Mouse (Mus musculus): ENCODE measurements around the gene Nr3c2. TPM values are rescaled to one million over a fixed set of nuclear protein-coding genes. Genes with fewer than 3 reads are reported as not detected.
A peak's percentile ranks its signal among the peaks of the same experiment; 100 is the strongest.

Gene Nr3c2
- polyA plus RNA-seq (2015; fragmentation: Nextera tagmentation; extraction: Ambion mirVana), result 2.4 and 4.9 TPM in 2 replicates

- peak; percentile 37 for ATAC-seq (ENCODE audit: low read depth)
- H3K27ac ChIP-seq (replicated peaks), result no peak within 1 kb of the TSS
- 0% methylated on average over 46 of the region's 47 CpGs for WGBS
- no peaks in the 10 kb centered on the region for H3K36me3 ChIP-seq
- peaks cover 32% of the 10 kb centered on the region for H3K4me1 ChIP-seq (replicated peaks)
- H3K9ac ChIP-seq, result peak within 1 kb of the TSS; percentile 75
- H3K4me2 ChIP-seq, result peak within 1 kb of the TSS; percentile 100
- H3K4me3 ChIP-seq, result peak within 1 kb of the TSS; percentile 69
- no peaks in the 10 kb centered on the region for H3K9me3 ChIP-seq
- peaks cover 41% of the 10 kb centered on the region for H3K27me3 ChIP-seq
Measured at GRCm38 (mm10) chr8:76899411-76900154, at the start of gene Nr3c2. Nr3c2 (plus strand) TSS chr8:76899442.

GRCm38 (mm10) chr8:76858534-76858933 lies 40.7 kb upstream of the Nr3c2 start:
- WGBS, result 84% methylated on average over 2 of the region's 2 CpGs
- ATAC-seq (ENCODE audit: low read depth), result no peak
- H3K27me3 ChIP-seq, result no peaks in the 10 kb centered on the region
- H3K36me3 ChIP-seq, result no peaks in the 10 kb centered on the region
- H3K9me3 ChIP-seq, result no peaks in the 10 kb centered on the region
- H3K27ac ChIP-seq (replicated peaks), result no peak overlapping the region
- H3K4me2 ChIP-seq, result no peak overlapping the region
- no peak overlapping the region for H3K9ac ChIP-seq
- no peaks in the 10 kb centered on the region for H3K4me1 ChIP-seq (replicated peaks)
- no peak overlapping the region for H3K4me3 ChIP-seq

- no peaks in the 10 kb centered on the region for H3K4me1 ChIP-seq (replicated peaks)
- no peaks in the 10 kb centered on the region for H3K9me3 ChIP-seq
- H3K4me2 ChIP-seq, result no peak overlapping the region
- H3K36me3 ChIP-seq, result no peaks in the 10 kb centered on the region
- no peak overlapping the region for H3K4me3 ChIP-seq
- no peak overlapping the region for H3K27ac ChIP-seq (replicated peaks)
- no peak overlapping the region for H3K9ac ChIP-seq
- H3K27me3 ChIP-seq, result no peaks in the 10 kb centered on the region
- ATAC-seq (ENCODE audit: low read depth), result no peak
Measured at GRCm38 (mm10) chr8:76859709-76860108, 39.5 kb upstream of the Nr3c2 start.

DNA sequence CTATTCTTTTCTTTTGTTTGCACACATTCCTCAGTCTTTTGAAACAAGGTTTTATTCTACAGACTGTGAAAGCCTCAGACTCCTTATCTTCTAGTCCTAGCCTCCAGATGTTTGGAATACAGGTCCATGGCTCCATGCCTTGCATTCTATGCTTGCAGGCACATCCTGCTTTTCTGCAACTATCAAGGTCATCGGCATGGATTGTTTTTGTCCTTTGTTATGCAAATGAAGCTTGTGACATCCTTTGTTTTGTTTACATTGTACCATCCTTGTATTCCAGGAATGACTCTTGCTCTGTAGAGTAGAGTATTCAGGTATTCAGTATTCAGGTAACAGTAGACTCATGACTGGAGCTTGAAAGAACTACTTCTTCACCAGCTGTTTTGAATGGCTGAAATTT lies 36.2 kb upstream of the Nr3c2 start:
- H3K9ac ChIP-seq, result no peak overlapping the region
- H3K4me1 ChIP-seq (replicated peaks), result no peaks in the 10 kb centered on the region
- no peaks in the 10 kb centered on the region for H3K36me3 ChIP-seq
- 79% methylated on average over 1 of the region's 1 CpGs for WGBS
- H3K4me2 ChIP-seq, result no peak overlapping the region
- H3K9me3 ChIP-seq, result no peaks in the 10 kb centered on the region
- no peak for ATAC-seq (ENCODE audit: low read depth)
- no peak overlapping the region for H3K27ac ChIP-seq (replicated peaks)
- no peaks in the 10 kb centered on the region for H3K27me3 ChIP-seq
- no peak overlapping the region for H3K4me3 ChIP-seq

GRCm38 (mm10) chr8:76876809-76877208 lies 22.4 kb upstream of the Nr3c2 start:
- ATAC-seq (ENCODE audit: low read depth), result no peak

DNA sequence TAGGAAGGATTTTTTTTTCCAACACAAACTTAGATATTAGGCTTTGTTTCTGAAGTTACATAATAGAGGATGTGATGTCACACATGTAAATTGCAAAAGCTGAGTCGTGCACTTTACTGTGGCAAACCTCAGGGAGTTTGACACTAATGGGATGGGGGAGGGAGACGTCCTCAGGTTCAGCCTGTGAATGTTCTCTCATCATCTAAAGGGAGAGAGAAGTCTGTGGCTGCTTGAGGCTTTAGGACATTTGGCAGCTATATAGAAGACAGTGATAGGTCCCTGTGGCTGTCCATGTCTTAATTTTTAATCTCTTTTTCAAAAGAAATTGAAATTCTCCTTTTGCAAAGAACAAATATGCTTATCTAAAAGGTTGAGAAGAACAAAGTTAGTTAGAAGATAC lies 2.2 kb upstream of the Nr3c2 start:
- no peak for ATAC-seq (ENCODE audit: low read depth)
- no peak overlapping the region for H3K4me3 ChIP-seq
- H3K9me3 ChIP-seq, result 0 out of 2 replicates have a peak, but pooled peaks cover 3% of the 10 kb centered on the region
- no peak overlapping the region for H3K27ac ChIP-seq (replicated peaks)
- H3K9ac ChIP-seq, result no peak overlapping the region
- no peak overlapping the region for H3K4me2 ChIP-seq
- peaks cover 21% of the 10 kb centered on the region for H3K27me3 ChIP-seq
- H3K4me1 ChIP-seq (replicated peaks), result peaks cover 25% of the 10 kb centered on the region
- 3% methylated on average over 2 of the region's 2 CpGs for WGBS
- no peaks in the 10 kb centered on the region for H3K36me3 ChIP-seq

More at GRCm38 (mm10) chr8:76876809-76877208, 22.4 kb upstream of the Nr3c2 start:
- no peaks in the 10 kb centered on the region for H3K36me3 ChIP-seq
- 92% methylated on average over 2 of the region's 2 CpGs for WGBS
- H3K27ac ChIP-seq (replicated peaks), result no peak overlapping the region
- H3K9ac ChIP-seq, result no peak overlapping the region
- H3K27me3 ChIP-seq, result no peaks in the 10 kb centered on the region
- H3K4me1 ChIP-seq (replicated peaks), result no peaks in the 10 kb centered on the region
- no peak overlapping the region for H3K4me3 ChIP-seq
- H3K4me2 ChIP-seq, result no peak overlapping the region
- no peaks in the 10 kb centered on the region for H3K9me3 ChIP-seq

- Histone ChIP-seq H3K4me1 (replicated peaks) (peaks cover 32% of the 10 kb centered on the region), H3K36me3 (no peaks in the 10 kb centered on the region), H3K4me2 (peak overlapping the region; percentile 100), H3K4me3 (peak overlapping the region; percentile 69), H3K9ac (peak overlapping the region; percentile 75), H3K27me3 (peaks cover 38% of the 10 kb centered on the region), H3K27ac (replicated peaks) (no peak overlapping the region), H3K9me3 (no peaks in the 10 kb centered on the region)
- WGBS, result under 1% methylated on average over 56 of the region's 60 CpGs
- ATAC-seq (ENCODE audit: low read depth), result peak; percentile 66
Measured at GRCm38 (mm10) chr8:76898721-76899410, 376 bp upstream of the Nr3c2 start.

DNA sequence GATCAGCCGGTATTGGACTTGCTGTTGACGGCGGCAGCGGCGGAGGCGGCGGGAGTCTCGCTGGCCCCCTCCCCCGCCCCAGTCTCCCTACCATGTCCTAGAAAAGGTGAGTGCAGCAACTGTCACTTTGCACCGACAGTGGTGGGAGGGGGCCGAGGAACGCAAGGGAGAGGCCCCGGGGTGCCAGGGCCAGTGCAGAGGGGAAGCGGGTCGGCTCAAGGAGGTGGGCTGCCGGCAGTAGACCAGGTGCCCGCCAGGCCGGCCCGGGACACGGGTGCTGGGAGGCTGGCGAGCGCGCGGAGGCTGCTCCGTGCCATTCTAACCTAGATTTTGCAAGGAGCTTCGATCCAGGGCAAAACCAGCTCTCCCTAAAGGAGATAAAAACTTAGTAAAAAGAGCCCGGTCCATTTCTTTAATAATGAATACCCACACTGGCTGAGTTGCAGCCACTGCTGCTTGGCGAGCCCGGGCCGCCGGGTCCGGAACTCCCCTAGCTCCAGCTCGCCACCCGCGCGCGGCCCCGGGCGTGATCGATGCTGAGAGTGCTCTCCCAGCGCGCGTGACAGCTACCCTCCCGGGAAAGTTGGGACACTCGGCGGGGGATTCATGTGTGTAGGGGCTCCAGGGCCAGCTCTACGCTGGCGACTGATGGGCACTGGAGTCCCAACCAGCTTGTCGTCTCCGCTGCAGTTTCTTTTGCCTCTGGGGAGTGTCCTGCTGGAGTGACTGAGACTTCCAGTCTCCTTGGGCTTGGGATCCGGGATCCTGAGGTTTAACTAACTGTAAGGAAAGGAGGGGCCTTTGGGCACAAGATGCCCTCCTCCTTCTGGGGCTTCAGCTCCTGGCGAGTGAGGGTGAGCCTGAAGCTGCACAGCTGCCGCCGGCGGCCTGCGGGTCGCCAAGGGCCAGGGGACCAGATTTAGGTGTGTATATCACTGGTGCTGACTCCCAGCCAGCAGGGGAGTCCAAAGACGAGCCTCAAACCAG lies 1.2 kb downstream of the Nr3c2 start:
- H3K4me3 ChIP-seq, result peak overlapping the region; percentile 69
- peaks cover 45% of the 10 kb centered on the region for H3K27me3 ChIP-seq
- under 1% methylated on average over 58 of the region's 58 CpGs for WGBS
- ATAC-seq (ENCODE audit: low read depth), result no peak
- H3K4me1 ChIP-seq (replicated peaks), result peaks cover 32% of the 10 kb centered on the region
- no peaks in the 10 kb centered on the region for H3K9me3 ChIP-seq
- no peaks in the 10 kb centered on the region for H3K36me3 ChIP-seq
- H3K27ac ChIP-seq (replicated peaks), result no peak overlapping the region
- peak overlapping the region; percentile 100 for H3K4me2 ChIP-seq
- peak overlapping the region; percentile 75 for H3K9ac ChIP-seq

DNA sequence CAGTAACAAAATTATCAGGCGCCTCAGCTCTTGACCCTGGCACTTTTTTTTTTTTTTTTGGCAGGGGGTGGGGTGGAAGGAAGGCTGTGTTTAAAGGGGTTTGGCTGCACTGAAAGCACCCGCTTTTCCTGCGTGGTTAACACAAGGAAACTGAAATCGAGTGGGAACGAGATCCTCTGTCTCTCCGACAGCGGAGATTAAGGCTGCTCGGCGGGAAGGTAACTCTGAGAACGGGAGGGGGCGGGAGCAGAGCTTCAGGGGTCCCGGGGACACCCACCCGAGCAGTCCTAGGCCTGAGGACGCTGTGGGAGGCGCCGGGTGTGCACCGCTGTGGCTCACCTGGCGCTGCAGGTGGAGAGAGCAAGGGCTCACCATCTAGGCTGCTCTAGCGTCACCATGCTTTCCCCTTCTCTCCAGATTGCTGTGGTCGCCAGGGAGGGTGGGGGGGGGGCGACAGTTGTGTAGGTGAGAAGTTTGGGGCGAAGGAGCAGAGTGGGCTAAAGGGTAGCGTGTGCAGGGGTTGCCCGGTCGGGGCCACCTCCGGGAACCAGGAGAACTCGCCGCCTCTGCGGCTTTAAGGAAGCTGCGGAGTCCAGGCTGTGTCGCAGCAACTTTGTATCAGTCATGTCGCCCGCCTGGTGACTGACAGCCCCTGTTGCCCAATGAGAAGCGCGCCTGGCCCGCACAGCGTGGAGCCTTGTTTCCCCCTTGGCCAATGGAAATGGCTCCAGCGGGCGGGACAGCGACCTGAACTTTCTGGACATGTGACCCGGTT lies 2.4 kb downstream of the Nr3c2 start:
- ATAC-seq (ENCODE audit: low read depth), result peak; percentile 94
- Histone ChIP-seq H3K4me1 (replicated peaks) (peaks cover 32% of the 10 kb centered on the region), H3K27me3 (peaks cover 45% of the 10 kb centered on the region), H3K36me3 (no peaks in the 10 kb centered on the region), H3K27ac (replicated peaks) (no peak overlapping the region), H3K9me3 (no peaks in the 10 kb centered on the region), H3K4me2 (peak overlapping the region; percentile 100), H3K4me3 (peak overlapping the region; percentile 69), H3K9ac (peak overlapping the region; percentile 62)
- WGBS, result under 1% methylated on average over 41 of the region's 41 CpGs

- ATAC-seq (ENCODE audit: low read depth), result peak; percentile 58
- Histone ChIP-seq H3K4me2 (peak overlapping the region; percentile 100), H3K36me3 (no peaks in the 10 kb centered on the region), H3K9me3 (no peaks in the 10 kb centered on the region), H3K27ac (replicated peaks) (no peak overlapping the region), H3K4me3 (peak overlapping the region; percentile 69), H3K27me3 (peaks cover 39% of the 10 kb centered on the region), H3K4me1 (replicated peaks) (peaks cover 32% of the 10 kb centered on the region), H3K9ac (peak overlapping the region; percentile 56)
- 1% methylated on average over 34 of the region's 35 CpGs for WGBS
Measured at GRCm38 (mm10) chr8:76902205-76903078, 3.2 kb downstream of the Nr3c2 start.
